Mouse (Mus musculus) bone marrow macrophage, adult 2 months (primary cell): ENCODE measurements at regions not wholly inside any gene's neighbourhood (a gene's known extent, or its start where the extent isn't known, plus 50 kb on each side); places are given as distances from the start of the nearest gene placed in this dataset.

Experiments used
- CTCF ChIP-seq: IDR thresholded peaks from 2 replicates; pipeline ENCODE4 v1.5.1; 2012; ENCODE audit warnings: low read depth, mild to moderate bottlenecking, low read length, moderate library complexity
- POLR2A ChIP-seq: IDR thresholded peaks from 2 replicates; pipeline ENCODE4 v1.6.1; 2012; ENCODE audit warnings: mild to moderate bottlenecking, low read depth, low read length, borderline replicate concordance

DNA sequence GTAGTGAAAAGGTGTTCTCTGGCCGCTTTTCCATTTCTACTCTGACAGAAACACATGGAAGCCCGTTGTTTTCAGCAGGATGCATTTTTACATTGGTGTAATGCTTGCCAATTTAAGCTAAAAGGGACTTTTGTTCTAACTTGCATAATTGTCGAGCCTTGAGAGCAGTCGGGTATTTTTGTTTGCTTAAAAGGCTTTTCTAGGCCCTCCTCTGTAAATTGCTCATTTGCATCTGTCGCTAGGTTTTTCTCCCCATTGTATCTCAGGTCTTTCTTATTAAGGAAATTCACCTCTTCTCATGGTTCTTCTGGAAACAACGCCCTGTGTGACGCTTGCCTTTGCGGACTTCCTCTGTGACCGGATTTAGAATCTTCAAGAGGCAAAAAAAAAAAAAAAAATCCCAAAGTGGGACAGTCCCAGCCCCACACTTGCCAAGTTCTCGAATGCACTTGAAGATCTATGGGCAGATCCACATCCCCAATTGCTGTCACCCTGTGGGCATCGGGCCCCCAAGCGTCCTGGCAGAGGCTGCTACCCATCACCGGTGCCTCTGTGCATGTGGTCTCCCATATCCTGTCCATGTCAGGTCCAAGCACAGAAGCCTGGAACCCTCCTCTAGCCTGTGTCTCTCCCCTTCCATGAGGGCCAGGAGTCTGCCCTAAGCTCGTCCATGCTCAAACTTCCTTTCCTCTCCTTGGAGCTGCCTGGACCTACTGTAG lies 100.6 kb upstream of the Dyrk2 start:
- TF ChIP-seq POLR2A (no peak), CTCF (no peak)
